Mouse (Mus musculus): ENCODE results near the gene Ano6. TPM values are rescaled to one million over a fixed set of nuclear protein-coding genes. Genes with fewer than 3 reads are reported as not detected.

Gene Ano6
- total and polyA plus RNA-seq, 3 experiments, result 0.01 to 0.49 TPM; not detected in 1

DNA sequence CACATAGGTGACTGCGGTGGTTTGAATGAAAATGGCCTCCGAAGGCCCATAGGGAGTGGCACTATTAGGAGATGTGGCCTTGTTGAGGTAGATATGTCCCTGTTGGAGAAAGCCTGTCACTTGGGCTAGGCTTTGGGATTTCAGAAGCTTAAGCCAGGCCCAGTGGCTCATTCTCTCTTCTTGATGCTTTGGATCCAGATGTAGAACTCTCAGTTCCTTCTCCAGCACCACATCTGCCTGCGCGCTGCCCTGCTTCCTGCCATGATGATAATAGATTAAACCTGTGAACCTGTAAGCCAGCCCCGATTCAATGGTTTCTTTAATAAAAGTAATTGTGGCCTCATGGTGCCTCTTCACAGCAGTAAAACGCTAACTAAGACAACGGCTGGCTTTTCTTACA lies 7.6 kb downstream of the Ano6 start:
- H3K4me1 ChIP-seq (ENCODE audit: insufficient read depth, low read depth, low read length), result peaks cover 16% of the 10 kb centered on the region

DNA sequence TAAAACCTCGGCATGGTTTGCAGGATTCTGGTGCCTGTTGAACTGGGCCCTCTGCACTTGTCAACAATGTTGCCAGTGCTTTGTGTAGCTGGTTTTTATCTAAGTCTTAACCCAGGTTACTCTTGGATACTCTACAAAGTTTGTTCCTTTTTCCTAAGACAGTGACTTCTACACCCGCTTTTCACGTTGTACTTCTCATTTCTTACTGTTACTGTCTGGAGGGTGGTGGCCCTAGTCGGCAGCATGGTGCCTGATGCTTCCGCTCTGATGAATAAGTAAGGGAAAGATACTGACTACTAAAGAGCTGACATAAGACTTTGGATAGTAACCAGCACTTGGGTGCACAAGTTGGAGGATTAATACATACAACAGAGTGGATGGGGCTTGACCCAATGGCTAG lies 9.0 kb downstream of the Ano6 start:
- Histone ChIP-seq H3K27me3 (ENCODE audit: insufficient read depth, low read length) (no peaks in the 10 kb centered on the region), H3K9me3 (replicated peaks) (no peaks in the 10 kb centered on the region), H3K4me1 (ENCODE audit: insufficient read depth, low read depth, low read length) (peaks cover 16% of the 10 kb centered on the region), H3K4me3 (ENCODE audit: low read depth, low read length) (no peak overlapping the region), H3K36me3 (replicated peaks) (no peaks in the 10 kb centered on the region)
- ATAC-seq (ENCODE audit: extremely low read depth, insufficient number of reproducible peaks, low FRiP score, poor library complexity, severe bottlenecking) (no peak), DNase-seq (ENCODE audit: low spot score) (no peak)
- TF ChIP-seq CTCF (IDR thresholded peaks at IDR 0.05; ENCODE audit: low read depth, low read length) (no peak), GATA1 (IDR thresholded peaks at IDR 0.05; ENCODE audit: borderline replicate concordance, low read length) (no peak), TAL1 (conservative IDR thresholded peaks at IDR 0.05; ENCODE audit: low read depth, low read length) (no peak), GATA2 (IDR thresholded peaks at IDR 0.05; ENCODE audit: borderline replicate concordance, low read depth, low read length) (no peak), POLR2AphosphoS5 (IDR thresholded peaks at IDR 0.05; ENCODE audit: insufficient replicate concordance, low read depth, low read length) (no peak)

More for the DNA sequence above, 7.6 kb downstream of the Ano6 start:
- no peaks in the 10 kb centered on the region for H3K36me3 ChIP-seq (replicated peaks)
- no peak for ATAC-seq (ENCODE audit: extremely low read depth, insufficient number of reproducible peaks, low FRiP score, poor library complexity, severe bottlenecking)
- H3K4me3 ChIP-seq (ENCODE audit: low read depth, low read length), result no peak overlapping the region
- H3K27me3 ChIP-seq (ENCODE audit: insufficient read depth, low read length), result no peaks in the 10 kb centered on the region
- TF ChIP-seq CTCF (IDR thresholded peaks at IDR 0.05; ENCODE audit: low read depth, low read length) (no peak), POLR2AphosphoS5 (IDR thresholded peaks at IDR 0.05; ENCODE audit: insufficient replicate concordance, low read depth, low read length) (no peak), TAL1 (conservative IDR thresholded peaks at IDR 0.05; ENCODE audit: low read depth, low read length) (no peak), GATA2 (IDR thresholded peaks at IDR 0.05; ENCODE audit: borderline replicate concordance, low read depth, low read length) (no peak), GATA1 (IDR thresholded peaks at IDR 0.05; ENCODE audit: borderline replicate concordance, low read length) (no peak)
- H3K9me3 ChIP-seq (replicated peaks), result peaks cover 10% of the 10 kb centered on the region
- DNase-seq (ENCODE audit: low spot score), result no peak

DNA sequence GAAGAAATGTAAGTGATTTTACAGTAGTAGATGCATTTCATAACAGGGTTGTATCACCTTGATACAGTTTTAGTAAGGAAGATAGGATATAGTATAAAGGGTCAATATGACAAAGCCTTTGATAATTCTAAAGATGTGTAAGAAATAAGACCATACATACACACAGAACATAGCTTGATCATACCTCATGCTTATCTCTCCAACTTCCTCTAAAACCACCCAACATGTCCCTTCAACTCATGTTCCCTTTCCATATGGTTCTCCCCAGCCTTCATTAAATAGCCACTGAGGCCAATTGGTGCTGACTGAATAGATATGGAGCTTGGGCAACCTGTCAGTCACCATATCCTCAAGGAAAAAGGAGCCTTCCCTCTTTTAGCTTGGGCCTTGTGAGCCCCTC lies 9.4 kb downstream of the Ano6 start:
- peaks cover 13% of the 10 kb centered on the region for H3K4me1 ChIP-seq (ENCODE audit: insufficient read depth, low read depth, low read length)
- no peaks in the 10 kb centered on the region for H3K27me3 ChIP-seq (ENCODE audit: insufficient read depth, low read length)
- ATAC-seq (ENCODE audit: extremely low read depth, insufficient number of reproducible peaks, low FRiP score, poor library complexity, severe bottlenecking) (no peak), DNase-seq (ENCODE audit: low spot score) (no peak)
- H3K4me3 ChIP-seq (ENCODE audit: low read depth, low read length), result no peak overlapping the region
- no peaks in the 10 kb centered on the region for H3K9me3 ChIP-seq (replicated peaks)
- TF ChIP-seq GATA1 (IDR thresholded peaks at IDR 0.05; ENCODE audit: borderline replicate concordance, low read length) (no peak), CTCF (IDR thresholded peaks at IDR 0.05; ENCODE audit: low read depth, low read length) (no peak), GATA2 (IDR thresholded peaks at IDR 0.05; ENCODE audit: borderline replicate concordance, low read depth, low read length) (no peak), TAL1 (conservative IDR thresholded peaks at IDR 0.05; ENCODE audit: low read depth, low read length) (no peak), POLR2AphosphoS5 (IDR thresholded peaks at IDR 0.05; ENCODE audit: insufficient replicate concordance, low read depth, low read length) (no peak)
- H3K36me3 ChIP-seq (replicated peaks), result no peaks in the 10 kb centered on the region

- Histone ChIP-seq H3K27me3 (ENCODE audit: insufficient read depth, low read length) (no peaks in the 10 kb centered on the region), H3K4me1 (ENCODE audit: insufficient read depth, low read depth, low read length) (peaks cover 6% of the 10 kb centered on the region; the same call in 1 of the 2 replicates), H3K36me3 (replicated peaks) (no peaks in the 10 kb centered on the region), H3K4me3 (ENCODE audit: low read depth, low read length) (no peak overlapping the region), H3K9me3 (replicated peaks) (no peaks in the 10 kb centered on the region)
- TF ChIP-seq TAL1 (conservative IDR thresholded peaks at IDR 0.05; ENCODE audit: low read depth, low read length), result no peak
- TF ChIP-seq GATA2 (IDR thresholded peaks at IDR 0.05; ENCODE audit: borderline replicate concordance, low read depth, low read length), result no peak
- TF ChIP-seq POLR2AphosphoS5 (IDR thresholded peaks at IDR 0.05; ENCODE audit: insufficient replicate concordance, low read depth, low read length), result no peak
- TF ChIP-seq CTCF (IDR thresholded peaks at IDR 0.05; ENCODE audit: low read depth, low read length), result no peak
- no peak for DNase-seq (ENCODE audit: low spot score)
- no peak for ATAC-seq (ENCODE audit: extremely low read depth, insufficient number of reproducible peaks, low FRiP score, poor library complexity, severe bottlenecking)
Measured at GRCm38 (mm10) chr15:95801261-95801979, 10.8 kb downstream of the Ano6 start.

GRCm38 (mm10) chr15:95802140-95802539 lies 11.5 kb downstream of the Ano6 start:
- TF ChIP-seq CTCF (IDR thresholded peaks at IDR 0.05; ENCODE audit: low read depth, low read length), result no peak
- no peak for TF ChIP-seq GATA2 (IDR thresholded peaks at IDR 0.05; ENCODE audit: borderline replicate concordance, low read depth, low read length)
- TF ChIP-seq TAL1 (conservative IDR thresholded peaks at IDR 0.05; ENCODE audit: low read depth, low read length), result no peak
- TF ChIP-seq GATA1 (IDR thresholded peaks at IDR 0.05; ENCODE audit: borderline replicate concordance, low read length), result no peak
- TF ChIP-seq POLR2AphosphoS5 (IDR thresholded peaks at IDR 0.05; ENCODE audit: insufficient replicate concordance, low read depth, low read length), result no peak
- no peak for ATAC-seq (ENCODE audit: extremely low read depth, insufficient number of reproducible peaks, low FRiP score, poor library complexity, severe bottlenecking)
- Histone ChIP-seq H3K36me3 (replicated peaks) (no peaks in the 10 kb centered on the region), H3K9me3 (replicated peaks) (no peaks in the 10 kb centered on the region), H3K4me1 (ENCODE audit: insufficient read depth, low read depth, low read length) (peaks cover 6% of the 10 kb centered on the region; the same call in 1 of the 2 replicates), H3K27me3 (ENCODE audit: insufficient read depth, low read length) (no peaks in the 10 kb centered on the region), H3K4me3 (ENCODE audit: low read depth, low read length) (no peak overlapping the region)
- no peak for DNase-seq (ENCODE audit: low spot score)

GRCm38 (mm10) chr15:95802762-95803161 lies 12.1 kb downstream of the Ano6 start:
- DNase-seq (ENCODE audit: low spot score) (no peak), ATAC-seq (ENCODE audit: extremely low read depth, insufficient number of reproducible peaks, low FRiP score, poor library complexity, severe bottlenecking) (no peak)
- Histone ChIP-seq H3K4me3 (ENCODE audit: low read depth, low read length) (no peak overlapping the region), H3K27me3 (ENCODE audit: insufficient read depth, low read length) (no peaks in the 10 kb centered on the region), H3K36me3 (replicated peaks) (no peaks in the 10 kb centered on the region), H3K4me1 (ENCODE audit: insufficient read depth, low read depth, low read length) (peaks cover 1% of the 10 kb centered on the region; the same call in 1 of the 2 replicates), H3K9me3 (replicated peaks) (no peaks in the 10 kb centered on the region)
- TF ChIP-seq TAL1 (conservative IDR thresholded peaks at IDR 0.05; ENCODE audit: low read depth, low read length), result no peak
- TF ChIP-seq GATA2 (IDR thresholded peaks at IDR 0.05; ENCODE audit: borderline replicate concordance, low read depth, low read length), result no peak
- no peak for TF ChIP-seq CTCF (IDR thresholded peaks at IDR 0.05; ENCODE audit: low read depth, low read length)
- TF ChIP-seq POLR2AphosphoS5 (IDR thresholded peaks at IDR 0.05; ENCODE audit: insufficient replicate concordance, low read depth, low read length), result no peak
